Mouse (Mus musculus) forebrain, embryonic 12.5 days (tissue): ENCODE results near the gene Mroh2a. TPM values are rescaled to one million over a fixed set of nuclear protein-coding genes. Genes with fewer than 3 reads are reported as not detected.
"Not testable (repeated sequence)": the region's sequence is repeated elsewhere in the genome, so short reads cannot be mapped to it uniquely, and the experiment has no call there.

Experiments used
- ATAC-seq: fragments of 200-750 bp; cut with Nextera tagmentation; 2 replicates; pipeline ENCODE4 v1.8.0; 2017; ENCODE audit warnings: moderate TSS enrichment; ENCODE audit not compliant: low FRiP score
- H3K27ac ChIP-seq: fragments of 300-500 bp; sonication (generic); 2 replicates; pipeline ENCODE4 v1.5.1; 2016; ENCODE audit warnings: mild to moderate bottlenecking
- H3K27me3 ChIP-seq: fragments of 300-500 bp; sonication (generic); 2 replicates; pipeline ENCODE4 v1.6.1; 2016; ENCODE audit warnings: mild to moderate bottlenecking
- H3K36me3 ChIP-seq: fragments of 300-500 bp; sonication (generic); replicated peaks from 2 replicates; pipeline ENCODE4 v1.6.1; 2016; ENCODE audit warnings: mild to moderate bottlenecking
- H3K4me1 ChIP-seq: fragments of 300-500 bp; sonication (generic); 2 replicates; pipeline ENCODE4 v1.6.1; 2016
- H3K4me2 ChIP-seq: fragments of 300-500 bp; sonication (generic); 2 replicates; pipeline ENCODE4 v1.6.1; 2016; ENCODE audit warnings: mild to moderate bottlenecking, moderate library complexity
- H3K4me3 ChIP-seq: fragments of 300-500 bp; sonication (generic); replicated peaks from 2 replicates; pipeline ENCODE4 v1.5.1; 2016; ENCODE audit warnings: mild to moderate bottlenecking
- H3K9ac ChIP-seq: fragments of 300-500 bp; sonication (generic); 2 replicates; pipeline ENCODE4 v1.6.1; 2016; ENCODE audit warnings: mild to moderate bottlenecking
- H3K9me3 ChIP-seq: fragments of 300-500 bp; sonication (generic); 2 replicates; pipeline ENCODE4 v1.6.1; 2016
- WGBS: fragments of 180-500 bp; shearing (Covaris S2); methylation state at CpG from one replicate; pipeline ENCODE4 v1.1.7; 2016; 5-methylcytosine and 5-hydroxymethylcytosine counted together
- polyA plus RNA-seq: library from polyadenylated mRNA; unstranded; fragments of >200 nt; fragmentation: Nextera tagmentation; extraction: Ambion mirVana; gene quantifications from 2 replicates; pipeline ENCODE4 v1.2.1, GENCODE M21; 2016

Mroh2a gene
- polyA plus RNA-seq, 1 experiment from 2014 or later = 1.4 TPM

- H3K27me3 ChIP-seq, H3K4me3 ChIP-seq, ATAC-seq, H3K9ac ChIP-seq, H3K4me1 ChIP-seq, H3K27ac ChIP-seq, H3K4me2 ChIP-seq, H3K36me3 ChIP-seq: not testable (repeated sequence)
- peaks cover 32% of the 10 kb centered on the region for H3K9me3 ChIP-seq
Observed at GRCm38 (mm10) chr1:88223011-88223515, 3.7 kb upstream of the Mroh2a start.

- Histone ChIP-seq H3K4me1 (no peaks in the 10 kb centered on the region), H3K36me3 (no peaks in the 10 kb centered on the region), H3K9me3 (peaks cover 38% of the 10 kb centered on the region), H3K9ac (no peak overlapping the region), H3K4me2 (no peak overlapping the region), H3K4me3 (no peak overlapping the region), H3K27me3 (no peaks in the 10 kb centered on the region), H3K27ac (no peak overlapping the region)
- no peak for ATAC-seq
- 51% methylated on average over 1 of the region's 1 CpGs for WGBS
Observed at GRCm38 (mm10) chr1:88223591-88223990, 3.2 kb upstream of the Mroh2a start.

GRCm38 (mm10) chr1:88224029-88224776, 2.6 kb upstream of the Mroh2a start:
- H3K36me3 ChIP-seq = no peaks in the 10 kb centered on the region
- peaks cover 44% of the 10 kb centered on the region for H3K9me3 ChIP-seq
- H3K9ac ChIP-seq = no peak overlapping the region
- no peak overlapping the region for H3K27ac ChIP-seq
- no peak overlapping the region for H3K4me2 ChIP-seq
- H3K4me1 ChIP-seq = no peaks in the 10 kb centered on the region
- H3K4me3 ChIP-seq = no peak overlapping the region
- no peaks in the 10 kb centered on the region for H3K27me3 ChIP-seq
- no peak for ATAC-seq
- whole genome bisulfite sequencing = 67% methylated on average over 2 of the region's 2 CpGs

GRCm38 (mm10) chr1:88225301-88225700, 1.5 kb upstream of the Mroh2a start:
- H3K36me3 ChIP-seq, H3K27me3 ChIP-seq, H3K27ac ChIP-seq, H3K9ac ChIP-seq, H3K4me3 ChIP-seq, ATAC-seq, H3K4me2 ChIP-seq, H3K4me1 ChIP-seq: not testable (repeated sequence)
- 38% methylated on average over 2 of the region's 2 CpGs for WGBS
- peaks cover 55% of the 10 kb centered on the region for H3K9me3 ChIP-seq

DNA sequence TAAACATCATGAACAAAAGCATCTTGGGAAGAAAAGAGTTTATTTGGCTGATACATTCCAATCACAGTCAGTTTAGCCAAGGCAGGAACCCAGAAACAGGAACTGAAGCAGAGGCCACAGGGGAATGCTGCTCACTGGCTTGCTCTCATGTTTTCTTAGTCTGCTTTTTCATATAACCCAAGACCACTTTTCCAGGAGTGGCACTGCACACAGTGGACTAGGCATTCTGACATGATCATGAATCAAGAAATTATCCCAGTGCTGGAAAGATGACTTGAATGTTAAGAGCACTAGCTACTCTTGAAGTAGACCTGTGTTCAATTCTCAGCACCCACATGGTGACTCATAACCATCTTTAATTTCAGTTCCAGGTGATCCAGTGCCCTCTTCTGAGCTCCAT, 1.0 kb upstream of the Mroh2a start:
- Histone ChIP-seq H3K4me1 (no peaks in the 10 kb centered on the region), H3K4me2 (no peak overlapping the region), H3K9ac (no peak overlapping the region), H3K4me3 (no peak overlapping the region), H3K27ac (no peak overlapping the region), H3K36me3 (no peaks in the 10 kb centered on the region), H3K9me3 (peaks cover 59% of the 10 kb centered on the region), H3K27me3 (no peaks in the 10 kb centered on the region)
- no peak for ATAC-seq

- Histone ChIP-seq H3K4me1 (no peaks in the 10 kb centered on the region), H3K9me3 (peaks cover 72% of the 10 kb centered on the region), H3K4me3 (no peak overlapping the region), H3K9ac (no peak overlapping the region), H3K36me3 (no peaks in the 10 kb centered on the region), H3K4me2 (no peak overlapping the region), H3K27me3 (no peaks in the 10 kb centered on the region), H3K27ac (no peak overlapping the region)
- no peak for ATAC-seq
- 65% methylated on average over 2 of the region's 2 CpGs for WGBS
Observed at GRCm38 (mm10) chr1:88227482-88227881, 696 bp downstream of the Mroh2a start.

GRCm38 (mm10) chr1:88228121-88228520, 1.3 kb downstream of the Mroh2a start:
- no peaks in the 10 kb centered on the region for H3K27me3 ChIP-seq
- 72% methylated on average over 7 of the region's 7 CpGs for WGBS

GRCm38 (mm10) chr1:88229566-88229965, 2.8 kb downstream of the Mroh2a start:
- H3K4me1 ChIP-seq = no peaks in the 10 kb centered on the region
- H3K4me2 ChIP-seq = no peak overlapping the region
- no peak overlapping the region for H3K27ac ChIP-seq
- H3K36me3 ChIP-seq = no peaks in the 10 kb centered on the region
- WGBS = 79% methylated on average over 3 of the region's 3 CpGs
- H3K4me3 ChIP-seq = no peak overlapping the region
- no peaks in the 10 kb centered on the region for H3K27me3 ChIP-seq
- H3K9ac ChIP-seq = no peak overlapping the region
- peaks cover 93% of the 10 kb centered on the region for H3K9me3 ChIP-seq
- no peak for ATAC-seq

More at GRCm38 (mm10) chr1:88228121-88228520, 1.3 kb downstream of the Mroh2a start:
- Histone ChIP-seq H3K4me1 (no peaks in the 10 kb centered on the region), H3K4me2 (no peak overlapping the region), H3K27ac (no peak overlapping the region), H3K4me3 (no peak overlapping the region), H3K9ac (no peak overlapping the region), H3K36me3 (no peaks in the 10 kb centered on the region), H3K9me3 (peaks cover 79% of the 10 kb centered on the region)
- ATAC-seq = no peak

GRCm38 (mm10) chr1:88229986-88230385, 3.2 kb downstream of the Mroh2a start:
- 85% methylated on average over 5 of the region's 5 CpGs for WGBS
- no peak overlapping the region for H3K9ac ChIP-seq
- H3K27ac ChIP-seq = no peak overlapping the region

DNA sequence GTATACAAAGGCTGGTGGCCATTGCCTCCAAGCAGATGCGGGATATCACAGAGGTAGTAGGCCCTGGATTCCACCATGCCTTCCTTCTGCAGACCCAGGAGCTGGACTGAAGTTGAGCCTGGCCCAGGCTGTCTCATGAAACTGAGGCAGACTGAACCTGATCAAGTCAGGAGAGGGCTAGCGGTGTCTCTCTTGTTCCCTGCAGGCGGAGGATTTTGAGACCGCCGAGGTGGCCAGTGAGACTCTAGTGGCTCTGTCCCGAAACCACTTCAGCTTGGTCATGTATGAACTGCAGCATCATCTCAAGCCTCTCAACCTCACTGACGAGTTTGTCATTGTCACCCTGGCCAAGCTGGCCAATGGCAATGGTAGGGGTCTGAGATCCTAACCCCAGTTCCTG, 3.6 kb downstream of the Mroh2a start:
- Histone ChIP-seq H3K9me3 (peaks cover 100% of the 10 kb centered on the region), H3K4me1 (no peaks in the 10 kb centered on the region), H3K36me3 (no peaks in the 10 kb centered on the region), H3K27ac (no peak overlapping the region), H3K9ac (no peak overlapping the region), H3K27me3 (no peaks in the 10 kb centered on the region), H3K4me2 (no peak overlapping the region), H3K4me3 (no peak overlapping the region)
- no peak for ATAC-seq
- 74% methylated on average over 7 of the region's 7 CpGs for WGBS

More at GRCm38 (mm10) chr1:88229986-88230385, 3.2 kb downstream of the Mroh2a start:
- ATAC-seq = no peak
- Histone ChIP-seq H3K9me3 (peaks cover 97% of the 10 kb centered on the region), H3K4me2 (no peak overlapping the region), H3K27me3 (no peaks in the 10 kb centered on the region), H3K36me3 (no peaks in the 10 kb centered on the region), H3K4me3 (no peak overlapping the region), H3K4me1 (no peaks in the 10 kb centered on the region)

DNA sequence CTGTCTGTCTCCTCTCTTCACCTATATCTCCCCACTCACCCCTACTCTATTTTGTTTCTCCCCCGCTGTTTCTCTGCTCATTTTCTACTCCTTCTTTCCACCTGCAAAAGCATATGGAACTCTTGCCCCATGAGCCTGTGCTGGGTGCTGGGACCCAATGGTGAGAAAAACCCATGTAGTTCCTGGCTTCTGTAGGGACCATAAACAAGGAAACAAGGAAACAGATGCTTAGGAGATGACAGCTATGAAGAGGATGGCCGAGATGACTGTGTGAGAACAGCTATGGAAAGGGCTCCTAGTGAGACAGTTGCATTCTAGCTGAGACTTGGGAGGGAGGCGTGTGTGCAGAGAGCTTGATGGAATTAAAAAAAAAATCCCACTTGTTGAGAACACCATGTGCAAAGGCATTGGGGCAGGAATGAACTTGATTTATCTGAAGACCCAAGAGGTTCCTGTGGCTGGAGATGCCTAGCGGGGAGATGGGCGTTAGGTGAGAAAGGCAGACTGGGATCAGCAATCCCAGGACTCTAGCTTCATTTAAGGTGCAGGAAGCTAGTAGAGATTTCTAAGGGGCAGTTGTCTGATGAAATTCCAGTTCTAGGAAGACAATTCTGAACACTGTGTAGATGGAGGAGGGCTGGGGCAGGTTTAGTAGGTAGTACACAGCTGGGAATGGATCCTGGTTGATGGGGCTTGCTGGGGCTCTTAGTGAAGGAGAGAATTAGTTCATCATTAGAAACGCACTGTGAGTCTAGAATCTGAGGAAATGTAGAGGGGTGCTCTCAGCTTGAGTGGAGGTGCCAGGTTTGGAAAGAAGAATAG, 4.4 kb downstream of the Mroh2a start:
- WGBS = 75% methylated on average over 6 of the region's 6 CpGs
- H3K4me3 ChIP-seq = no peak overlapping the region
- H3K4me1 ChIP-seq = no peaks in the 10 kb centered on the region
- H3K27me3 ChIP-seq = no peaks in the 10 kb centered on the region
- H3K4me2 ChIP-seq = no peak overlapping the region
- peaks cover 100% of the 10 kb centered on the region for H3K9me3 ChIP-seq
- no peak for ATAC-seq
- H3K36me3 ChIP-seq = no peaks in the 10 kb centered on the region
- H3K9ac ChIP-seq = no peak overlapping the region
- H3K27ac ChIP-seq = no peak overlapping the region

- no peaks in the 10 kb centered on the region for H3K4me1 ChIP-seq
- H3K36me3 ChIP-seq = no peaks in the 10 kb centered on the region
- H3K9me3 ChIP-seq = peaks cover 97% of the 10 kb centered on the region
- H3K27ac ChIP-seq = no peak overlapping the region
- WGBS = 69% methylated on average over 7 of the region's 7 CpGs
- H3K9ac ChIP-seq = no peak overlapping the region
- no peak for ATAC-seq
- H3K27me3 ChIP-seq = no peaks in the 10 kb centered on the region
- no peak overlapping the region for H3K4me2 ChIP-seq
- no peak overlapping the region for H3K4me3 ChIP-seq
Observed at GRCm38 (mm10) chr1:88231803-88232499, 5.2 kb downstream of the Mroh2a start.
